In genomic region chr12:31380878-31381277, GRCm38 (mm10) we compare ENCODE assay signal across 14 mouse cellular contexts. TPM values are rescaled to one million over a fixed set of nuclear protein-coding genes. Genes with fewer than 3 reads are reported as not detected.
DNase-seq lines count a peak whose midpoint lies in the region; ATAC-seq lines count a peak whose summit lies in the region.
"Had no signal": no experiment of that assay in that cellular context is flagged by ENCODE, and none has a peak within 500 bp of the region (broad histone marks: within the 10 kb centered on the region; RNA-seq: fewer than 3 reads in every experiment).

No protein-coding gene starts in this region.

- DNase-seq in forebrain, embryonic 10.5 days (ENCODE audit: extremely low spot score, low spot score), result no peak
- DNase-seq in hindbrain, embryonic 10.5 days (ENCODE audit: low spot score), result no peak
- DNase-seq in adipocyte (ENCODE audit: low spot score), result no peak
- DNase-seq: adrenal gland, postnatal 25 days; cerebellum, adult 11 months; spleen, adult 18-20 months; thymus, postnatal 4 days had no signal

- no peak overlapping the region for H3K4me2 ChIP-seq in forebrain, embryonic 12.5 days
- no peak overlapping the region for H3K4me2 ChIP-seq in hindbrain, embryonic 16.5 days (ENCODE audit: low read length)
- H3K4me2 ChIP-seq in midbrain, embryonic 13.5 days (replicated peaks), result no peak overlapping the region
- no peak overlapping the region for H3K4me2 ChIP-seq in midbrain, embryonic 15.5 days
- H3K4me2 ChIP-seq in intestine, embryonic 16.5 days (ENCODE audit: low read depth, low read length), result no peak overlapping the region
- H3K4me2 ChIP-seq: hindbrain, embryonic 14.5 days had no signal

- H3K4me3 ChIP-seq in forebrain, embryonic 12.5 days (replicated peaks), result no peak overlapping the region
- no peak overlapping the region for H3K4me3 ChIP-seq in forebrain, embryonic 10.5 days
- no peak overlapping the region for H3K4me3 ChIP-seq in hindbrain, embryonic 16.5 days (ENCODE audit: low read length)
- no peak overlapping the region for H3K4me3 ChIP-seq in hindbrain, embryonic 10.5 days
- H3K4me3 ChIP-seq in midbrain, embryonic 13.5 days (replicated peaks), result no peak overlapping the region
- no peak overlapping the region for H3K4me3 ChIP-seq in midbrain, embryonic 15.5 days
- no peak overlapping the region for H3K4me3 ChIP-seq in intestine, embryonic 16.5 days (ENCODE audit: low read length)

- no peak overlapping the region for H3K9ac ChIP-seq in forebrain, embryonic 12.5 days
- H3K9ac ChIP-seq in hindbrain, embryonic 16.5 days (ENCODE audit: low read depth, low read length), result no peak overlapping the region
- H3K9ac ChIP-seq in midbrain, embryonic 13.5 days (replicated peaks), result 0 out of 2 replicates have a peak overlapping the region, but pooled peaks have one; percentile 23
- H3K9ac ChIP-seq in midbrain, embryonic 15.5 days, result no peak overlapping the region
- no peak overlapping the region for H3K9ac ChIP-seq in intestine, embryonic 16.5 days (ENCODE audit: low read depth, low read length)
- H3K9ac ChIP-seq: hindbrain, embryonic 14.5 days had no signal

- no peaks in the 10 kb centered on the region for H3K9me3 ChIP-seq in forebrain, embryonic 12.5 days
- no peaks in the 10 kb centered on the region for H3K9me3 ChIP-seq in forebrain, embryonic 10.5 days
- no peaks in the 10 kb centered on the region for H3K9me3 ChIP-seq in hindbrain, embryonic 16.5 days (ENCODE audit: control insufficient read depth, low read length)
- no peaks in the 10 kb centered on the region for H3K9me3 ChIP-seq in hindbrain, embryonic 10.5 days
- H3K9me3 ChIP-seq in midbrain, embryonic 13.5 days, result no peaks in the 10 kb centered on the region
- H3K9me3 ChIP-seq in midbrain, embryonic 15.5 days, result no peaks in the 10 kb centered on the region
- H3K9me3 ChIP-seq in intestine, embryonic 16.5 days (ENCODE audit: control insufficient read depth, low read length), result no peaks in the 10 kb centered on the region

- 24% methylated on average over 2 of the region's 2 CpGs for WGBS in forebrain, embryonic 12.5 days
- WGBS in forebrain, embryonic 10.5 days, result 62% methylated on average over 2 of the region's 2 CpGs
- WGBS in hindbrain, embryonic 16.5 days, result 10% methylated on average over 2 of the region's 2 CpGs
- WGBS in hindbrain, embryonic 10.5 days, result 50% methylated on average over 2 of the region's 2 CpGs
- WGBS in midbrain, embryonic 13.5 days, result 26% methylated on average over 2 of the region's 2 CpGs
- WGBS in midbrain, embryonic 15.5 days, result 27% methylated on average over 2 of the region's 2 CpGs
- WGBS in intestine, embryonic 16.5 days, result 11% methylated on average over 2 of the region's 2 CpGs

- peak; percentile 30; the same call in 1 of the 2 replicates for ATAC-seq in forebrain, embryonic 12.5 days (ENCODE audit: low FRiP score)
- peak; percentile 42; the same call in 1 of the 2 replicates for ATAC-seq in hindbrain, embryonic 16.5 days
- no peak for ATAC-seq in midbrain, embryonic 13.5 days
- ATAC-seq in midbrain, embryonic 15.5 days (replicated peaks), result no peak; the same call in 1 of the 2 replicates
- peak; percentile 12; the same call in 1 of the 2 replicates for ATAC-seq in intestine, embryonic 16.5 days

- H3K36me3 ChIP-seq in forebrain, embryonic 12.5 days (replicated peaks), result no peaks in the 10 kb centered on the region
- no peaks in the 10 kb centered on the region for H3K36me3 ChIP-seq in forebrain, embryonic 10.5 days (replicated peaks)
- H3K36me3 ChIP-seq in hindbrain, embryonic 16.5 days (ENCODE audit: control insufficient read depth, insufficient read depth, low read length), result no peaks in the 10 kb centered on the region
- H3K36me3 ChIP-seq in hindbrain, embryonic 10.5 days, result no peaks in the 10 kb centered on the region
- no peaks in the 10 kb centered on the region for H3K36me3 ChIP-seq in midbrain, embryonic 13.5 days
- no peaks in the 10 kb centered on the region for H3K36me3 ChIP-seq in midbrain, embryonic 15.5 days (replicated peaks)
- no peaks in the 10 kb centered on the region for H3K36me3 ChIP-seq in intestine, embryonic 16.5 days (ENCODE audit: control insufficient read depth, insufficient read depth, low read length)

- peaks cover 8% of the 10 kb centered on the region for H3K4me1 ChIP-seq in forebrain, embryonic 12.5 days
- peaks cover 15% of the 10 kb centered on the region for H3K4me1 ChIP-seq in forebrain, embryonic 10.5 days
- peaks cover 3% of the 10 kb centered on the region for H3K4me1 ChIP-seq in hindbrain, embryonic 16.5 days (ENCODE audit: control insufficient read depth, insufficient read depth, low read depth, low read length)
- peaks cover 7% of the 10 kb centered on the region; the same call in 1 of the 2 replicates for H3K4me1 ChIP-seq in hindbrain, embryonic 10.5 days (replicated peaks)
- peaks cover 3% of the 10 kb centered on the region for H3K4me1 ChIP-seq in midbrain, embryonic 13.5 days (replicated peaks)
- peaks cover 3% of the 10 kb centered on the region for H3K4me1 ChIP-seq in midbrain, embryonic 15.5 days
- H3K4me1 ChIP-seq in intestine, embryonic 16.5 days (ENCODE audit: control insufficient read depth, insufficient read depth, low read length), result peaks cover 12% of the 10 kb centered on the region

- no peaks in the 10 kb centered on the region; the same call in 1 of the 2 replicates for H3K27me3 ChIP-seq in forebrain, embryonic 12.5 days
- H3K27me3 ChIP-seq in forebrain, embryonic 10.5 days (ENCODE audit: poor library complexity, severe bottlenecking), result no peaks in the 10 kb centered on the region; the same call in 1 of the 2 replicates
- H3K27me3 ChIP-seq in hindbrain, embryonic 16.5 days (replicated peaks; ENCODE audit: control insufficient read depth, insufficient read depth, low read length), result no peaks in the 10 kb centered on the region
- no peaks in the 10 kb centered on the region for H3K27me3 ChIP-seq in hindbrain, embryonic 10.5 days (ENCODE audit: insufficient read depth, poor library complexity, severe bottlenecking)
- H3K27me3 ChIP-seq in midbrain, embryonic 13.5 days, result no peaks in the 10 kb centered on the region
- no peaks in the 10 kb centered on the region for H3K27me3 ChIP-seq in midbrain, embryonic 15.5 days (replicated peaks)
- H3K27me3 ChIP-seq in intestine, embryonic 16.5 days (replicated peaks; ENCODE audit: control insufficient read depth, insufficient read depth, low read length), result no peaks in the 10 kb centered on the region

- no peak overlapping the region for H3K27ac ChIP-seq in forebrain, embryonic 12.5 days
- no peak overlapping the region for H3K27ac ChIP-seq in forebrain, embryonic 10.5 days
- H3K27ac ChIP-seq in hindbrain, embryonic 16.5 days (ENCODE audit: low read depth, low read length), result no peak overlapping the region
- H3K27ac ChIP-seq in hindbrain, embryonic 10.5 days, result no peak overlapping the region
- H3K27ac ChIP-seq in midbrain, embryonic 13.5 days, result no peak overlapping the region
- no peak overlapping the region for H3K27ac ChIP-seq in midbrain, embryonic 15.5 days
- H3K27ac ChIP-seq in intestine, embryonic 16.5 days (ENCODE audit: low read length), result no peak overlapping the region
- H3K27ac ChIP-seq: hindbrain, embryonic 14.5 days; kidney, postnatal 0 days had no signal

RNA-seq across cellular contexts. Expression of gene Slc26a3, which starts 9.8 kb away (rescaled TPM):
- polyA plus RNA-seq in forebrain, embryonic 12.5 days (2016; fragmentation: Nextera tagmentation; extraction: Ambion mirVana), result 0.06 and 0.09 TPM in 2 replicates
- not detected in 2 replicates for polyA plus RNA-seq in forebrain, embryonic 10.5 days (2016; fragmentation: Nextera tagmentation; extraction: Ambion mirVana)
- 0.09 and 0.11 TPM in 2 replicates for polyA plus RNA-seq in hindbrain, embryonic 16.5 days (2015; fragmentation: Nextera tagmentation; extraction: Ambion mirVana)
- 0.07 TPM in 1 of 2 replicates, not detected in the other for polyA plus RNA-seq in hindbrain, embryonic 10.5 days (2016; fragmentation: Nextera tagmentation; extraction: Ambion mirVana)
- polyA plus RNA-seq in midbrain, embryonic 13.5 days (2015; fragmentation: Nextera tagmentation; extraction: Ambion mirVana), result not detected in 2 replicates
- 0.09 TPM in 1 of 2 replicates, not detected in the other for polyA plus RNA-seq in midbrain, embryonic 15.5 days (2015; fragmentation: Nextera tagmentation; extraction: Ambion mirVana)
- 26.7 and 30.0 TPM in 2 replicates for polyA plus RNA-seq in intestine, embryonic 16.5 days (2015; fragmentation: Nextera tagmentation; extraction: Ambion mirVana)
- polyA plus RNA-seq: hindbrain, embryonic 14.5 days had no signal

RNA-seq across cellular contexts. Expression of gene Dld, which starts 29.6 kb away (rescaled TPM):
- polyA plus RNA-seq in forebrain, embryonic 12.5 days (2016; fragmentation: Nextera tagmentation; extraction: Ambion mirVana), result 148 and 150 TPM in 2 replicates
- 136 and 137 TPM in 2 replicates for polyA plus RNA-seq in forebrain, embryonic 10.5 days (2016; fragmentation: Nextera tagmentation; extraction: Ambion mirVana)
- 122 and 130 TPM in 2 replicates for polyA plus RNA-seq in hindbrain, embryonic 16.5 days (2015; fragmentation: Nextera tagmentation; extraction: Ambion mirVana)
- polyA plus RNA-seq in hindbrain, embryonic 10.5 days (2016; fragmentation: Nextera tagmentation; extraction: Ambion mirVana), result 115 and 129 TPM in 2 replicates
- 125 and 130 TPM in 2 replicates for polyA plus RNA-seq in midbrain, embryonic 13.5 days (2015; fragmentation: Nextera tagmentation; extraction: Ambion mirVana)
- polyA plus RNA-seq in midbrain, embryonic 15.5 days (2015; fragmentation: Nextera tagmentation; extraction: Ambion mirVana), result 105 and 116 TPM in 2 replicates
- polyA plus RNA-seq in intestine, embryonic 16.5 days (2015; fragmentation: Nextera tagmentation; extraction: Ambion mirVana), result 156 and 164 TPM in 2 replicates

Comparison
In these comparisons a context has a peak if more than half of its experiments do, and no peak if none do; other contexts are left out.
1. ATAC-seq: peak in forebrain, embryonic 12.5 days (single experiment), hindbrain, embryonic 16.5 days (single experiment) and intestine, embryonic 16.5 days (single experiment); none in midbrain, embryonic 13.5 days (single experiment) and midbrain, embryonic 15.5 days (single experiment).
2. RNA of gene Slc26a3, which starts 9.8 kb away (polyA plus RNA-seq): 26.7 to 30.0 TPM in intestine, embryonic 16.5 days; 0.09 to 0.11 TPM in hindbrain, embryonic 16.5 days, 0.09 TPM in midbrain, embryonic 15.5 days, 0.07 TPM in hindbrain, embryonic 10.5 days, 0.06 to 0.09 TPM in forebrain, embryonic 12.5 days, not detected in midbrain, embryonic 13.5 days and not detected in forebrain, embryonic 10.5 days; every median in the first group is over 10 times any median in the second.